Mouse (Mus musculus) testis, adult 2 months (tissue): Measurements from ENCODE around the gene Gsdma. TPM values are rescaled to one million over a fixed set of nuclear protein-coding genes. Genes with fewer than 3 reads are reported as not detected.
"Not testable (repeated sequence)": the region's sequence is repeated elsewhere in the genome, so short reads cannot be mapped to it uniquely, and the experiment has no call there.

ENCODE experiments used
- H3K27ac ChIP-seq: fragments of 200-500 bp; 2 replicates; pipeline ENCODE4 v1.5.1; 2012; ENCODE audit warnings: low read depth, low read length; ENCODE audit not compliant: control insufficient read depth, insufficient read depth
- H3K27me3 ChIP-seq: fragments of 200-500 bp; 2 replicates; pipeline ENCODE4 v1.6.1; 2012; ENCODE audit warnings: mild to moderate bottlenecking, low read length, moderate library complexity; ENCODE audit not compliant: control insufficient read depth, insufficient read depth
- H3K36me3 ChIP-seq: fragments of 200-500 bp; 2 replicates; pipeline ENCODE4 v1.6.1; 2012; ENCODE audit warnings: mild to moderate bottlenecking, low read length; ENCODE audit not compliant: control insufficient read depth, insufficient read depth
- H3K4me1 ChIP-seq: fragments of 200-500 bp; 2 replicates; pipeline ENCODE4 v1.6.1; 2012; ENCODE audit warnings: low read length; ENCODE audit not compliant: control insufficient read depth, insufficient read depth
- H3K4me3 ChIP-seq: fragments of 200-500 bp; 2 replicates; pipeline ENCODE4 v1.5.1; 2012; ENCODE audit warnings: low read depth, mild to moderate bottlenecking, low read length, moderate library complexity, mixed read lengths; ENCODE audit not compliant: control insufficient read depth
- CTCF ChIP-seq: fragments of 200-500 bp; IDR thresholded peaks from 2 replicates; pipeline ENCODE4 v1.5.1; 2012; ENCODE audit warnings: low read depth, mild to moderate bottlenecking, inconsistent platforms, low read length, moderate library complexity; ENCODE audit not compliant: control insufficient read depth, insufficient read depth, insufficient replicate concordance
- POLR2A ChIP-seq: fragments of 200-500 bp; IDR thresholded peaks from 2 replicates; pipeline ENCODE4 v1.6.1; 2012; ENCODE audit warnings: low read depth, mild to moderate bottlenecking, inconsistent platforms, low read length, moderate library complexity; ENCODE audit not compliant: control insufficient read depth
- polyA plus RNA-seq: library from polyadenylated mRNA; depleted of rRNA; stranded (reverse); fragments of >200 nt; gene quantifications from 2 replicates; pipeline ENCODE4 v1.2.3, GENCODE M21; 2012

The Gsdma gene
- polyA plus RNA-seq, 1 experiment = 6.7 TPM

DNA sequence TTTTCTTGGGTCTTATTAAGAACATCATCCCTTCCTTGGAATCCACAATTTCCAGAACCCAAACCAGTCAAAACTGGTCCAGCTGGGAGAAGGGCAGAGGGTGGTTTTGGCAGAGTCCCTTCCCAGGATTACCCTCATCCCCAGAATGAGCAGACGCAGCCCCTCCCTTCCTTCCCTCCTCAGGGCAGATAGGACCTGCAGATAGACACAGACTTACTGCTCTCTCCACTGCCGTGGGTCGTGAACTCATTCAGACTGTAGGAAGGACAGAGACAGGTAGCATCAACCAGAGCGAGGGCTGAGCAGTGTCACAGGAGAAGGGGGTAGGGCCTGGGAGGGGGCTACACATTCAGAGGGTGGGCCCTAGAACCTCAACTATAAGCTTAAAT is 46.9 kb downstream of the Gsdma start:
- Histone ChIP-seq H3K27ac (no peak overlapping the region), H3K4me3 (no peak overlapping the region), H3K36me3 (no peaks in the 10 kb centered on the region; the same call in none of the 2 replicates), H3K27me3 (no peaks in the 10 kb centered on the region), H3K4me1 (no peaks in the 10 kb centered on the region; the same call in 1 of the 2 replicates)
- TF ChIP-seq CTCF = no peak
- TF ChIP-seq POLR2A = no peak

DNA sequence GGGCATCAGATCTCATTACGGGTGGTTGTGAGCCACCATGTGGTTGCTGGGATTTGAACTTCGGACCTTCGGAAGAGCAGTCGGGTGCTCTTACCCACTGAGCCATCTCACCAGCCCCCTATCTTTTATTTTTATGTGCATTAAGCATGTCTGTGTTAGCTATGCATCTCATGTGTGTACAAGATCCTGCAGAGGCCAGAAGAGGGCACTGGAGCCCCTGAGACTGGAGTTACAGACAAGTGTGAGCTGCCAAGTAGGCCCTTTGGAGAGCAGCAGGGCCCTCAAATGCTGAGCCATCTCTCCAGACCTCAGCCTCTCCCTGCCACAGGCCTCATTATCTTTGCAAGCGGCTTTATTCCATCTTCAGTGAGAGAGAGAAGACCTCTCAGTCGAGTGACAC is 47.9 kb downstream of the Gsdma start:
- H3K4me1 ChIP-seq, H3K27ac ChIP-seq, H3K4me3 ChIP-seq, H3K27me3 ChIP-seq, H3K36me3 ChIP-seq: not testable (repeated sequence)

DNA sequence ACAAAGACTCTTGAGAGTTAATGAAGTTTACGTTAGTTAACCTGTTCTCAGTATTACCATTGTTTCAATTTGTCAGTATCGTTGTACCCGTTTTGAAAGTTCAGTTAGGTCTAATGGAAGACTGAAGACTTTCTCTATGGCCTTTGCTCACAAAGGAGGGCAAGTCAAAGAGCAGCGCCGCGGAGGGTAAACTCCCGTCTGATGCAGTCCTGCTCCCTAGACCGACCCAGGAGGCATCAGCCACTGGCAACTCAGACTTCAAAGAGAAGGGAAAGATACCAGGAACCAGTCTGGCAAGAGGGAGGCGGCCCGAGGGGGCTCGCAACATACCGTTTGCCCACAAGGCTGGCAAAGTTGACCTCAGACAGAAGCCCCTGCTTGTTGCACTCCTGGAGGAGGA is 49.6 kb downstream of the Gsdma start:
- Histone ChIP-seq H3K36me3 (no peaks in the 10 kb centered on the region; the same call in none of the 2 replicates), H3K27ac (no peak overlapping the region)

DNA sequence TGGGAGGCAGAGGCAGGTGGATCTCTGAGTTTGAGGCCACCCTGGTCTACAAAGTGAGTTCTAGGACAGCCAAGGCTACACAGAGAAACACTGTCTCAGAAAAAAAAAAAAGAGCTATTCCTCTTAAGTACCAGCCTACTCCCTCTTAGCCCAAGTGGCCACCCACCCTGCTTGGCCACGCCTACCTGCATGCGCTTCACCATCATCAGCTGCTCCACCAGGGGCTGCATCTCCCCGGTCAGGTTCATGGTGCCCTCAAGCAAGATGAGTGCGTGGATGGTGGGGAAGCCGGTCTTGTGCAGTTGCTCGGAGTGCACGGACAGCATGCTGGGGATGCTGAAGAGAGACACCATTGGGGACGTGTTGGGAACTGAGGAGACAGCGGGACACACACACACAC is 51.8 kb downstream of the Gsdma start:
- H3K36me3 ChIP-seq = no peaks in the 10 kb centered on the region; the same call in none of the 2 replicates
- H3K4me3 ChIP-seq = no peak overlapping the region
- no peaks in the 10 kb centered on the region for H3K27me3 ChIP-seq
- TF ChIP-seq CTCF (no peak), POLR2A (no peak)
- H3K27ac ChIP-seq = no peak overlapping the region
- H3K4me1 ChIP-seq = no peaks in the 10 kb centered on the region

More for the DNA sequence above, 49.6 kb downstream of the Gsdma start:
- Histone ChIP-seq H3K4me3 (no peak overlapping the region), H3K4me1 (no peaks in the 10 kb centered on the region), H3K27me3 (no peaks in the 10 kb centered on the region)
- TF ChIP-seq POLR2A (no peak), CTCF (no peak)

DNA sequence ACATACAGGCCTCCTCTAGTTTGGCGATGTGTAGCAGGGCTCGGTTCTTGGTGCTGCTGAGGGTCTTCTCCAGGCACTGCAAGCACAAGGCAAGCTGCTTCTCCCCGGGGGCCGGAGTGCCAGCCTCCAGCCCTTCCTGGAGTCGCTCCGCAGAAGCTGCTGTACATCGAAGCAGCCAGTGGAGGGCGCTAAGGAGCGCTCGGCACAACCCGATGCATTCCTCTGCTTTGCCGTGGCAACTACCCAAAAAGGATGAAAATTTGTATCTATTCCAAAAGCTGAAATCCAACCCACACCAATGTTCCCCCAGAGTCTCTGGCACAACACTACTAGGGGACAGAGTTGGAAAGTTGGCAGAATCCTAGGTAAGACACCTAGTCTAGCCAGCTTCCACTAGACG is 53.8 kb downstream of the Gsdma start:
- no peaks in the 10 kb centered on the region; the same call in 1 of the 2 replicates for H3K36me3 ChIP-seq
- H3K27ac ChIP-seq = no peak overlapping the region

DNA sequence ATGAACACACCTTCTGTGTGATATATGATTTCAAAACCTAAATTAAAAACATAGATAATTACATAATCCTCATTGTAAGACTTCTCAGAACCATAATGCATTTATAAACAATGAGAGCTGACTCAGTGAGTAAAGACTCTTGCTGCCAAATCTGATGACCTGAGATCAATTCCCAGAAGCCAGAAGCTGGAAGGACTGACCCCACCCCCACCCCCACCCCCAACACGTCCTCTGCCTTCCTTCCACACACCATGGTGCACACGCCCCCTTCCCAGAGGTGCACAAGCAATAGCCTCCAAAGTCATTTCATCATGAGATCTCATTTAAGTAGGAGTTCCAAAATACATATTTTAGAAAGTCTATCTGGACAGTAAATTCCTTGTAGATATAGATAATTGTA is 56.6 kb downstream of the Gsdma start:
- Histone ChIP-seq H3K4me3 (no peak overlapping the region), H3K27me3 (no peaks in the 10 kb centered on the region), H3K27ac (no peak overlapping the region), H3K36me3 (peaks cover 1% of the 10 kb centered on the region; the same call in 1 of the 2 replicates), H3K4me1 (no peaks in the 10 kb centered on the region; the same call in 1 of the 2 replicates)
- TF ChIP-seq POLR2A (no peak), CTCF (no peak)

More for the DNA sequence above, 53.8 kb downstream of the Gsdma start:
- Histone ChIP-seq H3K27me3 (no peaks in the 10 kb centered on the region), H3K4me3 (no peak overlapping the region), H3K4me1 (no peaks in the 10 kb centered on the region; the same call in 1 of the 2 replicates)
- TF ChIP-seq POLR2A (no peak), CTCF (peak; percentile 83)

DNA sequence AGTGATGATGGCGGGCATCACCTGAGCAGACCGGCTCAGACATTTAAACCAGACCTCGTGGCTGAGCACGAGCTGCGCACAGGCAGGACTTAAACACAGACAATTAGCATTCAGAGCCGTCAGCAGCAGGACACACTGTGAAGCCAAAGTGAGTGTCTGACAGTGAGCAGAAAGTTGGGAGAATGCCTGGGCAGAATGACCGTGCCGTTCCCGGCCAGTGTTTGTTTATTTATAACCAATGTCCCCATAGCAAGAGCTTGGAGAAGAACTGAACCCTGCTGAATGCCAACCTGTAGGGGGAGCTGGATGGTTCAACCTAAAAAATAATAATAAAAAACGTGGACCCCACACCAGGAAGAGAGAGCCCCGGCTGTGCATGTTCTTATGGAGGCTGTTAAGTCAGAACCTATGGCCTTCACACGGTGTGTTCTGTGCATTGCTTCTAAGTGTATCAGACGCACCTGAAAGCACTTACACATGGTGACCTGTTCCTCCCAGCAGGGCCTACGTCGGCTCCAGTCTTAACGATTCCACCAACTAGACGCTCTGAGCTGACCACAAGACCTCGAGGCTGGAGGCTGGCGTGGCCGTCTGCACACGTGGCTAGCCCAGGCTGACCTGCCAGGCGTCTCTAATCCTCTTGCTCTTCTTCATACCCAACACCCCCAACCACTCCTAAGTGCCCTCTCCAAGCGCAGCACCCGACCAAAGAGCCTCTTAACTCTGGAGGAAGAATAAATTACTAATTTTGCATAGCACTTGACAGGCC is 57.5 kb downstream of the Gsdma start:
- no peaks in the 10 kb centered on the region for H3K27me3 ChIP-seq
- peaks cover 1% of the 10 kb centered on the region; the same call in 1 of the 2 replicates for H3K36me3 ChIP-seq
- no peak overlapping the region for H3K4me3 ChIP-seq
- no peak for TF ChIP-seq CTCF
- no peak for TF ChIP-seq POLR2A
- H3K27ac ChIP-seq = peak overlapping the region; percentile 48
- no peaks in the 10 kb centered on the region; the same call in 1 of the 2 replicates for H3K4me1 ChIP-seq

DNA sequence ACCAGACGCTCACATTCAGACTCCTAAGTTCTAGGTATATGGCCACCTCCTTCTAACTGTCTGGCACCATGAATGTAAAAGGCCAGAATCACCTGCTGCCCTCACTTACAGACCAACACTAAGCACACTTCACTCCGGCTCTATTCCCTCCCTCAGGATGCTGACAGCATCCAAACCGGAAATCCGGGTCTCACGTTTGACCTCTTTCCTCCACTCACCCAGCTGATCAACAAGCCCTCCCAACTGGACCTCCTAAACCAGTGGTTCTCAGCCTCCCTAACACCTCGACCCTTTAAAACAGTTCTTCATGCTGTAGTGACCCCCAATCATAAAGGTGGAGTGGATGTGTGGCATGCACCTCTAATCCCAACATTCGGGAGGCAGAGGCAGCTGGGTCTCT is 58.9 kb downstream of the Gsdma start:
- no peaks in the 10 kb centered on the region for H3K27me3 ChIP-seq
- H3K4me3 ChIP-seq = no peak overlapping the region
- no peak for TF ChIP-seq CTCF
- TF ChIP-seq POLR2A = no peak
- H3K36me3 ChIP-seq = peaks cover 1% of the 10 kb centered on the region; the same call in 1 of the 2 replicates
- no peaks in the 10 kb centered on the region; the same call in 1 of the 2 replicates for H3K4me1 ChIP-seq
- H3K27ac ChIP-seq = no peak overlapping the region
